Mouse (Mus musculus) mouse trophoblast stem cell (cell line): ENCODE measurements around the gene Itgav.

Experiments used
- in situ Hi-C, 2 experiments: fragments of 300-500 bp; cut with MseI, MboI; formaldehyde crosslinking; loops; 2 replicates in 1 of 2; 3 replicates in 1 of 2; pipeline ENCODE4 v1.15.1; 2025

Gene Itgav

GRCm38 (mm10) chr2:83745257-83745656 is 21.1 kb downstream of the Itgav start:
- in situ Hi-C loops: no loop called here

GRCm38 (mm10) chr2:83748581-83749118 is 24.5 kb downstream of the Itgav start:
- in situ Hi-C loops: no loop called here

- in situ Hi-C loops: no loop called here
These were observed 28.8 kb downstream of the Itgav start for GRCm38 (mm10) chr2:83753008-83753407.

- in situ Hi-C loops: no loop called here
These were observed 30.2 kb downstream of the Itgav start for GRCm38 (mm10) chr2:83754306-83754837.

GRCm38 (mm10) chr2:83758606-83759215 is 34.5 kb downstream of the Itgav start:
- in situ Hi-C loops: no loop called here

GRCm38 (mm10) chr2:83759216-83759648 is 35.0 kb downstream of the Itgav start:
- in situ Hi-C loops: no loop called here

- in situ Hi-C loops: no loop called here
These were observed 35.5 kb downstream of the Itgav start for GRCm38 (mm10) chr2:83759667-83760066.

GRCm38 (mm10) chr2:83760112-83760511 is 35.9 kb downstream of the Itgav start:
- in situ Hi-C loops: no loop called here

GRCm38 (mm10) chr2:83761506-83761905 is 37.3 kb downstream of the Itgav start:
- in situ Hi-C loops: no loop called here

GRCm38 (mm10) chr2:83762106-83762855 is 38.1 kb downstream of the Itgav start:
- in situ Hi-C loops: no loop called here

- in situ Hi-C loops: no loop called here
These were observed 41.9 kb downstream of the Itgav start for GRCm38 (mm10) chr2:83766058-83766457.

- in situ Hi-C loops: no loop called here
These were observed 42.7 kb downstream of the Itgav start for GRCm38 (mm10) chr2:83766878-83767277.

- in situ Hi-C loops: no loop called here
These were observed 44.3 kb downstream of the Itgav start for GRCm38 (mm10) chr2:83768311-83769047.

GRCm38 (mm10) chr2:83771155-83771812 is 47.1 kb downstream of the Itgav start:
- in situ Hi-C loops: loop anchor here in 1 of 2 experiments (10.0 kb wide), 1 partner anchor 106 kb away; no protein-coding TSS in a partner anchor

- in situ Hi-C loops: no loop called here
These were observed 67.3 kb downstream of the Itgav start for GRCm38 (mm10) chr2:83791330-83792073.

- in situ Hi-C loops: no loop called here
These were observed 67.9 kb downstream of the Itgav start for GRCm38 (mm10) chr2:83792102-83792501.

GRCm38 (mm10) chr2:83795766-83796165 is 71.6 kb downstream of the Itgav start:
- in situ Hi-C loops: no loop called here

- in situ Hi-C loops: no loop called here
These were observed 73.8 kb downstream of the Itgav start for GRCm38 (mm10) chr2:83797902-83798497.

GRCm38 (mm10) chr2:83812483-83813272 is 88.5 kb downstream of the Itgav start, which contains the start of gene Fam171b:
Gene Fam171b, plus strand, starts transcription at chr2:83812636.
- in situ Hi-C loops: loop anchor here in 1 of 2 experiments (25.0 kb wide), 1 partner anchor 625 kb away; the partner anchor contains the start of gene Calcrl
